Mouse (Mus musculus) layer of hippocampus, adult 18-20 months (tissue): ENCODE data around the gene Pnliprp1. TPM values are rescaled to one million over a fixed set of nuclear protein-coding genes. Genes with fewer than 3 reads are reported as not detected.

Experiments used
- DNase-seq, 2 experiments: peaks; one replicate each; pipeline ENCODE4 v3.0.0; 2022; ENCODE audit warnings: low spot score in 2 of 2
- long read RNA-seq: library from polyadenylated mRNA; stranded (forward); transcript quantifications from one replicate; pipeline ENCODE4 v2.0.0, GENCODE M21; 2021
- total RNA-seq, 2 experiments: library from RNA; stranded (reverse); gene quantifications; 2 replicates each; pipeline ENCODE4 v1.2.3; 2021

The Pnliprp1 gene
- not detected for total RNA-seq
- long read RNA-seq, result 0 reads

GRCm38 (mm10) chr19:58728445-58729031 lies at the start of gene Pnliprp1:
TSS of gene Pnliprp1 (plus strand) at chr19:58728887.
- no peak for DNase-seq

- no peak for DNase-seq
Measured at GRCm38 (mm10) chr19:58688933-58689332, 39.8 kb upstream of the Pnliprp1 start.

GRCm38 (mm10) chr19:58695314-58695713 lies 33.4 kb upstream of the Pnliprp1 start:
- DNase-seq, result no peak

GRCm38 (mm10) chr19:58696235-58696634 lies 32.5 kb upstream of the Pnliprp1 start:
- DNase-seq, result no peak

GRCm38 (mm10) chr19:58704556-58704955 lies 24.1 kb upstream of the Pnliprp1 start:
- peak in 1 of 2 experiments; percentile 9 for DNase-seq

GRCm38 (mm10) chr19:58708611-58709010 lies 20.1 kb upstream of the Pnliprp1 start:
- no peak for DNase-seq

- DNase-seq, result no peak
Measured at GRCm38 (mm10) chr19:58717925-58718324, 10.8 kb upstream of the Pnliprp1 start.

- DNase-seq, result no peak
Measured at GRCm38 (mm10) chr19:58720439-58720838, 8.2 kb upstream of the Pnliprp1 start.

GRCm38 (mm10) chr19:58726551-58726950 lies 2.1 kb upstream of the Pnliprp1 start:
- DNase-seq, result no peak

GRCm38 (mm10) chr19:58727756-58728155 lies 931 bp upstream of the Pnliprp1 start:
- DNase-seq, result no peak

- no peak for DNase-seq
Measured at GRCm38 (mm10) chr19:58733216-58733615, 4.5 kb downstream of the Pnliprp1 start.

- DNase-seq, result no peak
Measured at GRCm38 (mm10) chr19:58738111-58738510, 9.4 kb downstream of the Pnliprp1 start.

- no peak for DNase-seq
Measured at GRCm38 (mm10) chr19:58741036-58741435, 12.3 kb downstream of the Pnliprp1 start.

- DNase-seq, result no peak
Measured at GRCm38 (mm10) chr19:58742711-58743110, 14.0 kb downstream of the Pnliprp1 start.

GRCm38 (mm10) chr19:58743736-58744135 lies 15.0 kb downstream of the Pnliprp1 start:
- DNase-seq, result no peak

- no peak for DNase-seq
Measured at GRCm38 (mm10) chr19:58747498-58748000, 18.9 kb downstream of the Pnliprp1 start.

- DNase-seq, result peak in 1 of 2 experiments; percentile 39
Measured at GRCm38 (mm10) chr19:58750822-58751221, 22.1 kb downstream of the Pnliprp1 start.

GRCm38 (mm10) chr19:58751504-58751903 lies 22.8 kb downstream of the Pnliprp1 start:
- DNase-seq, result no peak

GRCm38 (mm10) chr19:58758871-58759270 lies 30.2 kb downstream of the Pnliprp1 start:
- no peak for DNase-seq

GRCm38 (mm10) chr19:58759423-58759822 lies 30.7 kb downstream of the Pnliprp1 start, which contains the start of gene Pnliprp2:
TSS of gene Pnliprp2 (plus strand) at chr19:58759719.
- no peak for DNase-seq

GRCm38 (mm10) chr19:58762316-58762715 lies 33.6 kb downstream of the Pnliprp1 start:
- DNase-seq, result no peak

- DNase-seq, result peak; percentile 48 to 71
Measured at GRCm38 (mm10) chr19:58762848-58763541, 34.3 kb downstream of the Pnliprp1 start.

- no peak for DNase-seq
Measured at GRCm38 (mm10) chr19:58767329-58767728, 38.6 kb downstream of the Pnliprp1 start.
